Mouse (Mus musculus): ENCODE measurements around the gene Stpg4.

DNA sequence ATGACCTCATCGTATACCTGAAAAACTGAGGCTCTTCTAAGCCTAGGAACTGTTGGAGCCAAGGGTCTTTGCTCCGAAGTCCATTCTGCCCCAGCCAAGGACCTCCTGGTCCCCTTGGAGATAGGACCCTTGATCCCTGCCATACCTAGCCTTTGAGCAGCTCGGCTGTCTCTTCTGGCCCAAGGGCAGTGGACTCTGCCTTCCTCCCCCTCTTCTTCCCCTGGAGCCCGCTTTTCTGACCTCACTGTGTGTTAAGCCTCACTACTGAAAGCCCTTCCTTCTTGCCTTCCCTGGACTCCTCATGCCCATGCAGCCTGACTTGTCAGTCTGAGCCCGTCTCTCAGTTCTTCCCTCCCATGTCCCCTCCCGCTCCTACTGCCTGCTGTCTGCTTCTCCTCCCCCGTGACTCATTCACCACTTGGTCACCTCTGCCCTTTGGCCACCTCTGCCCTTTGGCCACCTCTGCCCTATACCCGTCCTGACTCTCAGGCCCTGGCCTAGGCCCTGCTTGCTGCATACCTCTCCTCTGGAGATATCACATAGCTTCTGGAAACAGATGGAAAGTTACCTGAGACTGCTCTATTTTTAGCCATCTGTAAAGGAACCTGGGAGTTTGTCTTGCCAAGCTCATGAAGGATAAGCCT lies 84.4 kb downstream of the Stpg4 start:
- TF ChIP-seq POLR2A (IDR thresholded peaks at IDR 0.05; ENCODE audit: low read depth, low read length) = no peak
- TF ChIP-seq CTCF (conservative IDR thresholded peaks at IDR 0.05; ENCODE audit: insufficient read depth, insufficient read length, low read depth, low read length) = no peak

All from kidney, adult 2 months (tissue).